Mouse (Mus musculus) frontal cortex, postnatal 10 days (tissue): ENCODE measurements around the gene Rpia.

Experiments used
- DNase-seq, 2 experiments: peaks; one replicate each; pipeline ENCODE4 v3.0.0; 2022; ENCODE audit warnings: low spot score in 2 of 2, mixed read lengths in 1 of 2

Rpia gene

GRCm38 (mm10) chr6:70751251-70751897, 40.7 kb downstream of the Rpia start:
- DNase-seq, result no peak

GRCm38 (mm10) chr6:70749750-70750149, 42.3 kb downstream of the Rpia start:
- no peak for DNase-seq

GRCm38 (mm10) chr6:70747702-70748101, 44.3 kb downstream of the Rpia start:
- no peak for DNase-seq

GRCm38 (mm10) chr6:70743902-70744301, 48.1 kb downstream of the Rpia start:
- no peak for DNase-seq

GRCm38 (mm10) chr6:70742833-70743232, 49.2 kb downstream of the Rpia start:
- no peak for DNase-seq

- no peak for DNase-seq
Measured at GRCm38 (mm10) chr6:70740535-70740934, 51.5 kb downstream of the Rpia start.

GRCm38 (mm10) chr6:70739456-70739855, 52.6 kb downstream of the Rpia start:
- DNase-seq, result no peak

- DNase-seq, result no peak
Measured at GRCm38 (mm10) chr6:70735528-70735927, 56.5 kb downstream of the Rpia start.

- DNase-seq, result no peak
Measured at GRCm38 (mm10) chr6:70730828-70731227, 61.2 kb downstream of the Rpia start.

GRCm38 (mm10) chr6:70729125-70729524, 62.9 kb downstream of the Rpia start:
- DNase-seq, result no peak

- no peak for DNase-seq
Measured at GRCm38 (mm10) chr6:70727094-70727721, 64.8 kb downstream of the Rpia start.

GRCm38 (mm10) chr6:70725639-70726038, 66.4 kb downstream of the Rpia start:
- no peak for DNase-seq

GRCm38 (mm10) chr6:70724722-70725121, 67.3 kb downstream of the Rpia start:
- no peak for DNase-seq

GRCm38 (mm10) chr6:70722298-70722697, 69.7 kb downstream of the Rpia start:
- no peak for DNase-seq

- no peak for DNase-seq
Measured at GRCm38 (mm10) chr6:70718760-70719159, 73.3 kb downstream of the Rpia start.

- DNase-seq, result no peak
Measured at GRCm38 (mm10) chr6:70718164-70718563, 73.9 kb downstream of the Rpia start.

- DNase-seq, result no peak
Measured at GRCm38 (mm10) chr6:70716701-70717393, 75.2 kb downstream of the Rpia start.
